Mouse (Mus musculus) cerebellum, adult 2 months (tissue): ENCODE results near the gene Zfp286.

Experiments
- CTCF ChIP-seq: fragments of 200-500 bp; IDR thresholded peaks from 2 replicates; pipeline ENCODE4 v1.5.1; 2011; ENCODE audit warnings: low read depth, mild to moderate bottlenecking, control low read depth, low read length, moderate library complexity, borderline replicate concordance; ENCODE audit not compliant: insufficient read depth
- POLR2A ChIP-seq: fragments of 200-500 bp; IDR thresholded peaks from 2 replicates; pipeline ENCODE4 v1.6.1; 2011; ENCODE audit warnings: low read length, control low read depth, borderline replicate concordance; ENCODE audit not compliant: insufficient read depth

DNA sequence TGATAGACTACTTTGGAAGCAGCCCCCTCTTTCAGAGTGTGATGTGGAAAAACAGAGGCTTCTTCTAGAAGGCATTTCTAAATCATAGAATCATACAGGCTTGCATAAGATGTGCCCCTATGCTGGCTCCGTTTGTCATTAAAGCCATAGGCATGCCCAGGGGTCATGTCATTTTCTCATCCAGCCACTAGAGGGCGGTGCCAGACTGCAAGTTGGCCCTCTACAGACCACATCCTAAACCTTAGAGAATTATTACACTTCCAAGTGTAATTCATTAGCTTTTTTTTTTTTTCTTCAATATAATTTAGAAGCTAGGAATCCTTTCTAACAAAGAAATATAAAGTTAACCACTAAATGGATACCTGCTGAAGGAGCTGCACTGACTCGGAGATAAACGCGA is 45.2 kb downstream of the Zfp286 start:
- TF ChIP-seq CTCF, result peak; percentile 89
- TF ChIP-seq POLR2A, result no peak
